Mouse (Mus musculus) embryonic facial prominence, embryonic 10.5 days (tissue): ENCODE data around the gene Elmo1. TPM values are rescaled to one million over a fixed set of nuclear protein-coding genes. Genes with fewer than 3 reads are reported as not detected.

Experiments
- DNase-seq: peaks from one replicate; pipeline ENCODE4 v3.0.0-alpha.2; 2017; ENCODE audit warnings: low spot score
- H3K27ac ChIP-seq: fragments of 300-500 bp; sonication (generic); replicated peaks from 2 replicates; pipeline ENCODE4 v1.5.1; 2016; ENCODE audit warnings: mild to moderate bottlenecking
- H3K27me3 ChIP-seq: fragments of 300-500 bp; sonication (generic); replicated peaks from 2 replicates; pipeline ENCODE4 v1.6.1; 2016; ENCODE audit warnings: low read depth, mild to moderate bottlenecking; ENCODE audit not compliant: poor library complexity, severe bottlenecking
- H3K36me3 ChIP-seq: fragments of 300-500 bp; sonication (generic); replicated peaks from 2 replicates; pipeline ENCODE4 v1.6.1; 2016; ENCODE audit warnings: mild to moderate bottlenecking, moderate library complexity
- H3K4me1 ChIP-seq: fragments of 300-500 bp; sonication (generic); 2 replicates; pipeline ENCODE4 v1.6.1; 2016
- H3K4me3 ChIP-seq: fragments of 300-500 bp; sonication (generic); 2 replicates; pipeline ENCODE4 v1.5.1; 2016; ENCODE audit warnings: mild to moderate bottlenecking, moderate library complexity
- H3K9me3 ChIP-seq: fragments of 300-500 bp; sonication (generic); 2 replicates; pipeline ENCODE4 v1.6.1; 2016; ENCODE audit warnings: mild to moderate bottlenecking
- WGBS: fragments of 180-500 bp; shearing (Covaris S2); methylation state at CpG from one replicate; pipeline ENCODE4 v1.1.7; 2016; 5-methylcytosine and 5-hydroxymethylcytosine counted together
- polyA plus RNA-seq: library from polyadenylated mRNA; unstranded; fragments of >200 nt; fragmentation: Nextera tagmentation; extraction: Ambion mirVana; gene quantifications from 2 replicates; pipeline ENCODE4 v1.2.1, GENCODE M21; 2016

Gene Elmo1
- polyA plus RNA-seq, 1 experiment from 2014 or later, result 9.0 TPM

DNA sequence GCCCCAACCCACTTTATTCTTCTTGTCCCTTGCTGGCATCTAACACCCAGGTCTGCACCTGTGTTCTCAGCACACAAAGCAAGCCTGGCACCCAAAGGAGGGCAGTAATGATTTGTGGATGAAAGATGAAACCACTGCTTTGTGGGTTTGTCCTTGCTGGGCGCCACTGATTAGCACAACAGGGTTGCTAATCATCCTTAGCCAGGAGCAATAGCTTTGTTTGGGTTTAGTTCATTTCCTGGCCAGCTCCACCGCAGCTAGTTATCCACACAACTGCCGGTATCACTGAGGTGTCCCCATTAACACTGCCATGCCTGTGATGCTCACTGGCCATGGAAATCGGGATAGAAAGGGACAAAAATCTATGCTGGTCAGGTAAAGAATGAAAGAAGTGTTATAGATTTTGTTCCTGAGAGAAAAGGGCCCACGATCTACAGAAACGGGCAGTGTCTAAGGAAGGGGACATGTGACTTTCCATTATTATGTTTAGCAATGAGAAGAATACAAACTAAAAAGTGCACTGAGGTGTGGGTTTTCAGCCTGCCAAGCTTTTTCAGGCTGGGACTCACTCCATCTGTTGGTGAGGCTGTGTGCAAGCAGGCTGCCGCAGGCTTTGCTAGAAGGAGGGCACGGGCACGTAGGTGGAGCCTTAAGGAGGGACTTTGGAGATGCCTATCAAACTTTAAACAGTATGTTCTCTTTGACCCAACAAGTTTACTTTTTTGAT lies 93.3 kb downstream of the Elmo1 start:
- peaks cover 21% of the 10 kb centered on the region for H3K4me1 ChIP-seq
- H3K4me3 ChIP-seq, result no peak overlapping the region
- no peaks in the 10 kb centered on the region for H3K9me3 ChIP-seq
- no peak overlapping the region for H3K27ac ChIP-seq
- peak; percentile 30 for DNase-seq
- 8% methylated on average over 9 of the region's 9 CpGs for WGBS
- H3K36me3 ChIP-seq, result no peaks in the 10 kb centered on the region
- no peaks in the 10 kb centered on the region for H3K27me3 ChIP-seq

GRCm38 (mm10) chr13:20184239-20185033 lies 94.0 kb downstream of the Elmo1 start:
- Histone ChIP-seq H3K4me3 (no peak overlapping the region), H3K9me3 (no peaks in the 10 kb centered on the region), H3K36me3 (no peaks in the 10 kb centered on the region), H3K4me1 (peaks cover 21% of the 10 kb centered on the region), H3K27ac (no peak overlapping the region), H3K27me3 (no peaks in the 10 kb centered on the region)
- no peak for DNase-seq
- 73% methylated on average over 13 of the region's 13 CpGs for WGBS

DNA sequence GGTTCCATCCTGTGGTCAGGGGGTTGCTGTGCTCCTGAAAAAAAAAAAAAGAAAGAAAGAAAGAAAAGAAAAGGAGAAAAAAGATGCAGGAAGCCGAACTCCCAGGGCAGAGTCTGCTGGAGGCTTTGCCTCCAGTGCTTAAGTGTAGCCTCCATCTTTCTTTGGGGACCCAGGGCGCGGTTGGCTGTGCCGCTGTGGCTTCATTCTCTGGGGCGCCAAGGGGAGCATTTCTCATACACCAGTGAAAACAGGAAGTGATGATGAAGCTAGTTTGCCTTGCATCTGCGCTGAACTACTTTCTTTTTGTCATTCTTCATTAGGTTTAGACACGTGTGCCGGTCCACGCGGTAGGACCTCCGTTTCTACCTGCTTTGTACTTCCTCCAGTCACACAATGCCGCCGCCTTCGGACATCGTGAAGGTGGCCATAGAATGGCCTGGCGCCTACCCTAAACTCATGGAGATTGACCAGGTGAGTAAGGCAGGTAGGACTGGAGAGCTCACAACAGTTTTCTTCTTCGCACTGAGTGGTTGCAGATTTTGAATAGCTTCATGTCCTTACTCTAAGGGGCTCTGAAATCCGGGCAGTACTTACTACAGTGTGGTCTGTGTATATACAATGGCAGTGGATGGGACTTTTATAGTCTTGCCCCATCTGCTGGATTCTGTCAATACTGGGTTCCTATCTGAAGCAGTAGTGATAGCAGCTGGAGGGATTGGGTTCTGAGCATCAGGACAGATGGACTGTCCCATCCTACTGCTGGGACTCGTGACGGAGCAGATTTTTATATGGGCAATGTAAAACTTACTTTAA lies 94.8 kb downstream of the Elmo1 start:
- Histone ChIP-seq H3K36me3 (no peaks in the 10 kb centered on the region), H3K4me3 (no peak overlapping the region), H3K9me3 (no peaks in the 10 kb centered on the region), H3K27ac (no peak overlapping the region), H3K27me3 (no peaks in the 10 kb centered on the region), H3K4me1 (peaks cover 21% of the 10 kb centered on the region)
- no peak for DNase-seq
- 93% methylated on average over 20 of the region's 20 CpGs for WGBS

GRCm38 (mm10) chr13:20185847-20186213 lies 95.4 kb downstream of the Elmo1 start:
- Histone ChIP-seq H3K27me3 (no peaks in the 10 kb centered on the region), H3K36me3 (no peaks in the 10 kb centered on the region), H3K27ac (no peak overlapping the region), H3K4me1 (peaks cover 21% of the 10 kb centered on the region), H3K4me3 (no peak overlapping the region), H3K9me3 (no peaks in the 10 kb centered on the region)
- 79% methylated on average over 4 of the region's 4 CpGs for WGBS
- DNase-seq, result no peak

- no peak overlapping the region for H3K4me3 ChIP-seq
- no peaks in the 10 kb centered on the region for H3K9me3 ChIP-seq
- no peaks in the 10 kb centered on the region for H3K27me3 ChIP-seq
- DNase-seq, result no peak
- no peaks in the 10 kb centered on the region for H3K36me3 ChIP-seq
- H3K4me1 ChIP-seq, result peaks cover 14% of the 10 kb centered on the region
- H3K27ac ChIP-seq, result no peak overlapping the region
- 76% methylated on average over 2 of the region's 2 CpGs for WGBS
These were observed 97.3 kb downstream of the Elmo1 start for GRCm38 (mm10) chr13:20187647-20188046.

- H3K4me3 ChIP-seq, result no peak overlapping the region
- no peak for DNase-seq
- H3K4me1 ChIP-seq, result no peaks in the 10 kb centered on the region
- no peaks in the 10 kb centered on the region for H3K9me3 ChIP-seq
- H3K36me3 ChIP-seq, result no peaks in the 10 kb centered on the region
- 85% methylated on average over 6 of the region's 6 CpGs for WGBS
- H3K27ac ChIP-seq, result no peak overlapping the region
- no peaks in the 10 kb centered on the region for H3K27me3 ChIP-seq
These were observed 101.7 kb downstream of the Elmo1 start for GRCm38 (mm10) chr13:20192009-20192584.

DNA sequence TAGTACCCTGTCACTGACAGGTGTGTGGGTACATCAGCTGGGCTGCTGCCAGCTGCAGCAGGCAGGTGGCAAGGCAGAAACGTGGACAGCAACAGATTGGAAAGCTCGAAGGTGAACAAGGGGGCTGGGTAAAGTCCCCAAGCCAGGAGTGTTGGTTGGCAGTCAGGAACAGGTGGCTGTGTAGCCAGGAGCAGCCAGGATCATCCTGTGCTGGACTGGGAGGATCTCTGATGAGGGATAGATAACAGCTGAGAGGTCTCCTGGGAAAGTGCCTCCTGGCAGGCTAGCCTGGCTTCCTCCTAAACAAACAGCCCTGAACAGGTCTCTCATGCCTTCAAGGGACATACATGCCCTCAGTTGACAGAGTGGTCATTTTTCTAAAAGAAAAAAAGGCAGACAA lies 110.2 kb downstream of the Elmo1 start:
- 72% methylated on average over 2 of the region's 2 CpGs for WGBS
- Histone ChIP-seq H3K36me3 (no peaks in the 10 kb centered on the region), H3K27ac (no peak overlapping the region), H3K4me1 (no peaks in the 10 kb centered on the region), H3K4me3 (no peak overlapping the region), H3K9me3 (no peaks in the 10 kb centered on the region), H3K27me3 (no peaks in the 10 kb centered on the region)
- DNase-seq, result no peak

GRCm38 (mm10) chr13:20202617-20203016 lies 112.2 kb downstream of the Elmo1 start:
- Histone ChIP-seq H3K4me3 (no peak overlapping the region), H3K27ac (no peak overlapping the region), H3K9me3 (no peaks in the 10 kb centered on the region), H3K4me1 (no peaks in the 10 kb centered on the region), H3K36me3 (no peaks in the 10 kb centered on the region), H3K27me3 (no peaks in the 10 kb centered on the region)
- WGBS, result 93% methylated on average over 4 of the region's 4 CpGs
- no peak for DNase-seq

- Histone ChIP-seq H3K9me3 (no peaks in the 10 kb centered on the region), H3K4me3 (no peak overlapping the region), H3K36me3 (no peaks in the 10 kb centered on the region), H3K27me3 (no peaks in the 10 kb centered on the region), H3K27ac (no peak overlapping the region), H3K4me1 (no peaks in the 10 kb centered on the region)
- no peak for DNase-seq
These were observed 113.8 kb downstream of the Elmo1 start for GRCm38 (mm10) chr13:20204165-20204564.

DNA sequence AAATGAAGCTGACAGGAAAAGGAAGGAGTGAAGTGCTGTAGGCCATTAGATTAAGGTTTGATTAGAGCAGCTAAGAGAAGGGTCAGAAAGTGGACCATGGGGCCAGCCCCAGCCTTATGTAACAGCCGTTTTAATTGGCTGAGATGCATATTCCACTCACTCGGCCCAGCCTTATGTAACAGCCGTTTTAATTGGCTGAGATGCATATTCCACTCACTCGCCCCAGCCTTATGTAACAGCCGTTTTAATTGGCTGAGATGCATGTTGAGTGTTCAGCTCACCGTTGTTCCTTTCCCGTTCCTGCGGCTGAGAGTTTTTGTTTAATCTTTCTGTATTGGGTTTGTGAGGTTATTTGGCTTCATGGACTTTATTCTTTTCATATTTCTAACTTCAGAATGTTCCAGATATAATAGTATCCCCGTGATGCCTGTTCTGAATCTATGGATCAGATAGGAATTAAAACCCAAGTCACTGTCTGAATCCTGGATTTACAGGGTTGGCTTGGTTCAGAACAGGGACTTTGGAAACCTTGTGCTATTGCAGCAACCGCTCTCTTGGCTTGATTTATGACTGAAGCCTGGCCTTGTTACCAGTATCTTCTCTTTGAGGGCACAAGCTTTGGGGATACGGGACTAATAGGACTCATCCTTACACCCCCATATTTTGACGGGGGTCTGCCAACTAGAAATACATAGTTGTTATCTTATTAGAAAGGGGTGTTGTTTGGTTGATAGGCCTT lies 114.8 kb downstream of the Elmo1 start:
- Histone ChIP-seq H3K4me1 (no peaks in the 10 kb centered on the region), H3K4me3 (no peak overlapping the region), H3K9me3 (no peaks in the 10 kb centered on the region), H3K27me3 (no peaks in the 10 kb centered on the region), H3K36me3 (no peaks in the 10 kb centered on the region), H3K27ac (no peak overlapping the region)
- 92% methylated on average over 12 of the region's 12 CpGs for WGBS
- no peak for DNase-seq

DNA sequence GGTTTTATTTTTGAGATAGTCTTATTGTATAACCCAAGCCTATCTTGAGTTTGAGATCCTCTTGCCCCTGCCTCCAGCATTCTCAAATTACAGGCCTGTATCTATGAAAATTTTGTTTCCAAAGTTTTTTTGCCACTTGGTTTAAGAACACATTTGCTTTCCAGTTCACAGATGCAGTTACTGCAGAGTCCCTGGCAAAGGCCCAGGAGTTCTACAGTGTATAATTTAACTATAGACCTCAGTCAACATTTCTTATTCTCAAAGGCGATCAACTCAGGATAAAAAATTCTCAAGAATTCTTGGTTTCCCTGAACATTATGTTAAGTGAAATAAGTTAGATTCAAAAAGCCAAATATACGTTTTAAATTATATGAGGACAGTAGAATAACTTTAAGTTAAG lies 115.3 kb downstream of the Elmo1 start:
- Histone ChIP-seq H3K27me3 (no peaks in the 10 kb centered on the region), H3K36me3 (no peaks in the 10 kb centered on the region), H3K9me3 (no peaks in the 10 kb centered on the region), H3K27ac (no peak overlapping the region), H3K4me1 (no peaks in the 10 kb centered on the region), H3K4me3 (no peak overlapping the region)
- no peak for DNase-seq
- WGBS, result 91% methylated on average over 2 of the region's 2 CpGs

- Histone ChIP-seq H3K27me3 (no peaks in the 10 kb centered on the region), H3K4me3 (no peak overlapping the region), H3K36me3 (no peaks in the 10 kb centered on the region), H3K9me3 (no peaks in the 10 kb centered on the region), H3K4me1 (no peaks in the 10 kb centered on the region), H3K27ac (no peak overlapping the region)
- 74% methylated on average over 5 of the region's 5 CpGs for WGBS
- DNase-seq, result no peak
These were observed 116.7 kb downstream of the Elmo1 start for GRCm38 (mm10) chr13:20207126-20207525.
